Mouse (Mus musculus): ENCODE measurements at regions not wholly inside any gene's neighbourhood (a gene's known extent, or its start where the extent isn't known, plus 50 kb on each side); places are given as distances from the start of the nearest gene placed in this dataset.
"Not testable (repeated sequence)": the region's sequence is repeated elsewhere in the genome, so short reads cannot be mapped to it uniquely, and the experiment has no call there.

GRCm38 (mm10) chr10:43671785-43672184, 93.7 kb downstream of the Cd24a start:
- no peak for DNase-seq (ENCODE audit: low read depth, low spot score)

GRCm38 (mm10) chr10:43672490-43672889, 94.4 kb downstream of the Cd24a start:
- no peak for DNase-seq (ENCODE audit: low read depth, low spot score)

GRCm38 (mm10) chr10:43674749-43675148, 96.7 kb downstream of the Cd24a start:
- no peak for DNase-seq (ENCODE audit: low read depth, low spot score)

- DNase-seq (ENCODE audit: low read depth, low spot score) = not testable (repeated sequence)
Measured at GRCm38 (mm10) chr10:43675495-43675894, 97.4 kb downstream of the Cd24a start.

- no peak for DNase-seq (ENCODE audit: low read depth, low spot score)
Measured at GRCm38 (mm10) chr10:43676289-43676688, 98.2 kb downstream of the Cd24a start.

- DNase-seq (ENCODE audit: low read depth, low spot score) = peak; percentile 65
Measured at GRCm38 (mm10) chr10:43684247-43685033, 106.4 kb downstream of the Cd24a start.

GRCm38 (mm10) chr10:43689161-43689913, 111.3 kb downstream of the Cd24a start:
- DNase-seq (ENCODE audit: low read depth, low spot score) = peak; percentile 9

GRCm38 (mm10) chr10:43689914-43690316, 111.8 kb downstream of the Cd24a start:
- DNase-seq (ENCODE audit: low read depth, low spot score) = no peak

GRCm38 (mm10) chr10:43693974-43694373, 115.9 kb downstream of the Cd24a start:
- no peak for DNase-seq (ENCODE audit: low read depth, low spot score)

GRCm38 (mm10) chr10:43694508-43694907, 116.4 kb downstream of the Cd24a start:
- DNase-seq (ENCODE audit: low read depth, low spot score) = no peak

- DNase-seq (ENCODE audit: low read depth, low spot score) = no peak
Measured at GRCm38 (mm10) chr10:43695470-43695869, 117.4 kb downstream of the Cd24a start.

- DNase-seq (ENCODE audit: low read depth, low spot score) = no peak
Measured at GRCm38 (mm10) chr10:43697917-43698316, 119.8 kb downstream of the Cd24a start.

- DNase-seq (ENCODE audit: low read depth, low spot score) = no peak
Measured at GRCm38 (mm10) chr10:43700371-43701289, 122.5 kb downstream of the Cd24a start.

GRCm38 (mm10) chr10:43702895-43703294, 124.8 kb downstream of the Cd24a start:
- no peak for DNase-seq (ENCODE audit: low read depth, low spot score)

GRCm38 (mm10) chr10:43706001-43706988, 128.2 kb downstream of the Cd24a start:
- peak; percentile 42 for DNase-seq (ENCODE audit: low read depth, low spot score)

GRCm38 (mm10) chr10:43707011-43707410, 128.9 kb downstream of the Cd24a start:
- no peak for DNase-seq (ENCODE audit: low read depth, low spot score)

- no peak for DNase-seq (ENCODE audit: low read depth, low spot score)
Measured at GRCm38 (mm10) chr10:43707821-43708373, 129.8 kb downstream of the Cd24a start.

GRCm38 (mm10) chr10:43709278-43710033, 131.4 kb downstream of the Cd24a start:
- DNase-seq (ENCODE audit: low read depth, low spot score) = no peak

- DNase-seq (ENCODE audit: low read depth, low spot score) = no peak
Measured at GRCm38 (mm10) chr10:43710186-43710885, 132.3 kb downstream of the Cd24a start.

Measured in R1 (cell line).